Mouse (Mus musculus): ENCODE measurements at regions not wholly inside any gene's neighbourhood (a gene's known extent, or its start where the extent isn't known, plus 50 kb on each side); places are given as distances from the start of the nearest gene placed in this dataset.
"Not testable (repeated sequence)": the region's sequence is repeated elsewhere in the genome, so short reads cannot be mapped to it uniquely, and the experiment has no call there.

DNA sequence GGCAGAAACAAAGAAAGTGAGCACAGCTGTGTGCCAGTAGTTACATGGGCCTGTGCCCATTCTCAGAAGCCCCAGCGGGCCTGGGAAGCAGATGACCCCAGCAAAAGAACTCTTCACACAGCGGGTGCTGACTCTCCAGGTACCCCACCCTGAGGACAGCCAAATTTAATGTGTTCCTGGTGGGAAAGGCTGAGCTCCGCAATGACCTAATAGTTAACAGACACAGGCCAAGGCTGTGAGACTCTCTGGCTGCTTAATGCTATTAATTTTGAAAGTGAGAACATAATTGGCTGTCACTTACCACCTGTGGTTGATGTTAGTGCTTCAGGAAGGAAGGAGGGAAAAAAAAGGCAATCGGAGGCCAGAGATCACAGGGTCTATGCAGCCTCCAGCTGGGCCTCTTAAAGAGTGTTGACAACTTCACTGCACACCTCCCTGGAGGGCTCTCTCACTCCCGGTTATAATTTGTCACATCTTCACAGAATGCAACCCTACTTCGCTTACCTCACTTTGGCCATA is 691.5 kb downstream of the Rapgef2 start:
- POLR2A ChIA-PET = no interaction called here
- CTCF ChIA-PET = no interaction called here

DNA sequence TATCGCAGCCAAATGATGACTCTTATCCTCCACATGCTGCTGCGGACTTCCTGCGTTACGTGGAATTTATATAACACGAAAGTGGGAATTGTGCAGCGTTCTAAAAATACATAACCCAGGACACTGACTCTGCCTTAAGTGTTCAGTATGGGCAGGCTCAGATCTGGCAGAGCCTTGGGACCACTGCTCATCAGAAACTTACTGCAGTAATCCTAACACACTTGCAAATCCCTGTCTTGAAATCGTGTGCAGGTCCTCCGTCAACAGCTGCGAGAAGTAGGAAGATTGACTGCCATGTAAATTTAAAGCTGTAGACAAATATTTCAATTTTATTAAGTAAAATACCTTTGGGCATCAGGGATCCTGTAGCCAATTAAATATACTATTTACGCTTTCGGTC is 692.0 kb downstream of the Rapgef2 start:
- CTCF ChIA-PET = no interaction called here
- POLR2A ChIA-PET = no interaction called here

DNA sequence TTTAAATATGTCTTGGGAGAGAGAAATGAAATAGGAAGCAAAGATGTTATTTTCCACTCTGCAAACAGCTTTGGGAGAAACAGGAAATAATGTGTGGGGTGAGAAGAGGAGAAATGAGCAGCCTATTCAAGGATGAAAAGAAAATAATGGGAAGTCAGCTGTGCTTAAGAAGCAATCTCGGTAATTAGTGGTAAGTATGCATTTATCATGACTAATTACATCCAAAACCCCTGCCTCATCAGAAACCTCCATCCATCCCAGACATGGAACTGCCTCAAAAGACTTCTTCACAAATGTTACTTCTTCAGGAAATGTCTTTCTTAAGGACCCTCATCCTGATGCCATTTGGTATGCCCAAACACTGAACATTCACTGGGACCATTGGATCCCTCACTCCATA is 699.7 kb downstream of the Rapgef2 start:
- POLR2A ChIA-PET = no interaction called here
- CTCF ChIA-PET = no interaction called here

DNA sequence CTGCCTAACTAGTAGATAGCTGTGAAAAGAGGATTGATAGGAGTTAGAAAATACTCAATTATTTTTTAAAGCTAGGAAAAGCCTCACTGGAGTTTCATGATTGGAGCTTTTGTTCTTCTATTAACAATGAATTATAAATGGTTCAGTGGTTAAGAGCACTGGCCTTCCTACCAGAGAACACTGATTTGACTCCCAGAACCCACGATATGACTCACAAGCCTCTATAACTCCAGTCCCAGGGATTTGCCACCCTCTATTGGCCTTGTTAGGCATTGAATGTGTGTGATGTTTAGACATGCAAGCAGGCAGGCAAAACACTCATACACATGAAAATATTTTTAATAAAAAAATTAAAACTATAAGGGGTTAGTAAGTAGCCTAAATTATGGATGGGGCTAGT is 704.4 kb downstream of the Rapgef2 start:
- POLR2A ChIA-PET = no interaction called here
- CTCF ChIA-PET = no interaction called here

DNA sequence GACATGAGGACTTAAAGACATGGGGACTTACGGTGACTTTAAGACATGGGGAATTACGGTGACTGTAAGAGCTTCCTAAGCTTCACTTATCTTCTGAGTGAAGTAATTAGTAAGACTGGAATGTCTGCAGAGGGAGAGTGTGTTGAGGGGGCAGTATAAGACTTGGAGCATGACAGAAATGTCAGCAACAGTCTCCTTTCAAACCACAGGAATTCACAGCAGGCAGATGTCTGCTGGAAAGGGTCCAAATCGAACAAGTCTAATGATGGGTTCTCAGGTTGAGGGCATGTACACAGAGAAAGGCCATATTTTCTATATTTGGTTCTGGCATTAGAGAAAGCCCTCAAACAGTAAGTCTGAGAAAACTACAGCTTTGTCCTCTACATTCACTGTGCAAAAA is 705.2 kb downstream of the Rapgef2 start:
- CTCF ChIA-PET = no interaction called here
- POLR2A ChIA-PET = no interaction called here

DNA sequence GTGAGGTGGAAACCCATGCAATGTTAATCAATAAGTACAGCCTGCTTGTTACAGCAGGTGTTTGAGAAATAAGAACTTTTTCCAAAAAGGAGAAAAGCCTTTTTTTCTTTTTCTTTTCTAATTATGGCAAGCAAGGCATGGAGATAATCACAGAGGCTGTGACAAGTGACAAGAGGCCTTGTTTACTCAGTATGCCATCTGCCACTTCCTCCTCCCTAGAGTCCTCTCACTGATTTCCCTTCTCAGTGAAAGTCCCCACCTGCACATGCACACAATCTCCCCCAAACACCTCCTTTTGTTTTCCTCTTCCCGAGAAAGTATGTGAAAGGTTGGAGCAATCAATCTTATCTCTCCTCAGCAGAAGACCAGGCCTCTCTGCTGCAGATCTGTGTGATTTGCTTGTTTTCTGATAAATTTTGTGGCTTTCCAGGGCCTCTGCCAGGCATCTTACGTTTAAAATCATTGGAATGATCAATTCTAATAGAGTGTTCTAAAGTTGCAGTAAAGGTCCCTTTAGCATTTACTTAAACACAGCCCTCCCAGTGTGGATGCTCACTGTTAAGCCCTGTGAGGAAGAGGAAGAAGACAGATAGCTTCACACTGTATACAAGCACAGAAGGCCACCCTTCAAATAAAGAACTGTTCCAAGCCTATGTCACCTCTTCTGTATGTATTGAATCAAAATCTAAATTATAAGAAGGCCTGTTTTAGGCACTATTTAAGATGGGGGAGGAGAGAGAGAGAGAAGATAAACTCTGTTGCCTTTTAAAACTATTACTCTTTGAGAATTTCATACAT is 710.5 kb downstream of the Rapgef2 start:
- ChIA-PET CTCF (no interaction called here), POLR2A (no interaction called here)

DNA sequence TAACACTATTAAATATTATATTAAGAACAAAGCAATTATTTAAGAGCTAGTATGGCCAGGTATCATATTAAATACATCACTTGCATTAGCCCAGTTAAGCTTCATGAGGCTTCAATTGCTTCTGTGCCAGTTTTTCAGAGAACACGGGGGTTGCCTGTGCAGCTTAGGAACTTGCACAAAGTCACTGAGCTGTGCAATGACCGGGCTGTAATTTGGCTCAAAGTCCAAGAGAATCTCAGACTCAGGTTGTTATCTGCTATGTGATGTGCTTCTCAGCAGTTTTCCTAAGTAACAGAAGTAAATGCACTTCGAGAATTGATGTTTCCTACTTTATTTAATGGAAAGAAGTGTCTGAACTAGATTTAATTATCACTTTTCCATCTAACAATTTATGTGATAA is 711.5 kb downstream of the Rapgef2 start:
- ChIA-PET POLR2A (no interaction called here), CTCF (no interaction called here)

DNA sequence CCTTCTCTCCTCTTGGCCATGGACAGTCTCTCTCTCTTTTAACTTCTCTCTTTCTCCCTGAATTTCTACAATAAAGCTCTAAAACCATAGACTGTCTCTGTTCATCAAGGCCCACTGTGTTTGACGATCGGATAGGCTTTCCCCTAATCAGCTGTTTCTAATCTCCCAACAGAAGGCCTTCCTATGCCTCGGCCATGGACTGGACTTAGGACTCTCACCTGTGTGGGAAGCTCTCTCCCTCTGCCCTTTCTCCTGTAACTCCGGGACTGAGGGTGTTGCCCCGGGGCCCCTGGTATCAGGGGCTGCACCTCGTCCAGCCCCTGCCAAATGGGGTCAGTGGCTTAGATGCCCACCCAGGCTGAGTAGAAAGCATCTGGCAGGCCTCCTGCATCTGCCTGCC is 713.0 kb downstream of the Rapgef2 start:
- ChIA-PET POLR2A (no interaction called here), CTCF (no interaction called here)

DNA sequence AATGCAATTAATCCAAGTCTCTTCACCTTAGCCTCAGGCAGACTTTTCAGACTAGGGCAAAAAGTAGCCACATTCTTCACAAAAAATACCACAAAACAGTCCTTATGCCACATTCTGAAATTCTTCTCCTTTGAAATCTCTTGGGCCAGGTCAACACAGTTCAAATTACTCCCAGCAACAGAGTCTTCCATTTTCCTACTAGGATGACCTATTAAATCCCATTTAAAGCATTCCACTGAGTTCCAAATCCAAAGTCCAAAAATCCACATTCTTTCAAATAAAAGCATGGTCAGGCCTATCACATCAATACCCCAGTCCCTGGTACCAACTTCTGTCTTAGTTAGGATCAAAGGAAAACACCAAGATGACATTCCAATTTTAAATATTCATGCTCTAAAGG is 721.4 kb downstream of the Rapgef2 start:
- CTCF ChIA-PET, POLR2A ChIA-PET: not testable (repeated sequence)
